Mouse (Mus musculus) kidney, postnatal 10 days (tissue): ENCODE measurements around the gene Susd2.

Experiments used
- DNase-seq: peaks from one replicate; pipeline ENCODE4 v3.0.0; 2021; ENCODE audit warnings: mixed read lengths

Gene Susd2

GRCm38 (mm10) chr10:75643741-75644343, at the start of gene Susd2:
Gene Susd2 (minus strand): TSS chr10:75644008.
- DNase-seq, result peak; percentile 86

DNA sequence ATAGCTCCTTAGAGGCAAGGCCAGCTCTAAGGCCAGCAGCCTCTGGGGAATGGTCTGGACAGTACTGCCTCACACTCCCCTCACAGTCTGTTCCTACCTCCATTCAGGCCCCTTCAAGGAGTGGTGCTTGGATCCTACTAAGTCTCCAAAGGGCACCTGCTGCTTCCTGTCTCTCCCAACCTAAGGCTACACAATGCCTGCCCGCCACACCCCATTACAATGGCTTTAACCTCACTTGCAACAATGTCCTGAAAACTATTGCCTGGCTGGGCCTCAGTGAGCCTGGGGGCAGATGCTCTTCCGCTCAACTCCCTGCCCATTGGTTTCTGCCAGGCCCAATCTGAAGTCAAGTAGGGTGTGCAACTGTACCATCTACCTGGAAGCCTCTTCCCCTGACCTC, 44.8 kb upstream of the Susd2 start:
- no peak for DNase-seq

GRCm38 (mm10) chr10:75686724-75687123, 42.9 kb upstream of the Susd2 start:
- no peak for DNase-seq

GRCm38 (mm10) chr10:75684035-75685004, 40.5 kb upstream of the Susd2 start:
- DNase-seq, result peak; percentile 33

- no peak for DNase-seq
Measured at GRCm38 (mm10) chr10:75680574-75681001, 36.8 kb upstream of the Susd2 start.

GRCm38 (mm10) chr10:75679204-75679603, 35.4 kb upstream of the Susd2 start:
- no peak for DNase-seq

DNA sequence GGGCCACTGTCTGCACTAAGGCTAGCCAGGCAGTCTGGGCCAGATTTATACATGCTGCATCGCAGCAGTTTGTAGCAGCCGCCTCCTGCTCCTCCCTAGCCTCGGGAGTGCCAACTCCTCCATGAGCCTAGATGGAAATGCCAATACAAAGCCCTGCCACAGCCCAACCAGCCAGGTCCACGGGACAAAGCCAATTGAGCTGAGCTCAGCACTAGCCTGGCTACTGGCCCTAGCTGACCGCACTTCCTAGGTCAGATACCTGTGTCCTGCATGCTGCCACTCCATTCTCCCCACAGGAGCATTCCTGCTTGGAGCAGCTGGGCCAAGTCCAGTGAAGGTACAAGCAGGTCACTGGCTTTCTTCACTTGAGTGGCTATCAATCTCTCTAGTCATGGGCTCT, 34.2 kb upstream of the Susd2 start:
- DNase-seq, result peak; percentile 51

- DNase-seq, result no peak
Measured at GRCm38 (mm10) chr10:75677571-75677970, 33.8 kb upstream of the Susd2 start.

- DNase-seq, result no peak
Measured at GRCm38 (mm10) chr10:75676819-75677565, 33.2 kb upstream of the Susd2 start.

DNA sequence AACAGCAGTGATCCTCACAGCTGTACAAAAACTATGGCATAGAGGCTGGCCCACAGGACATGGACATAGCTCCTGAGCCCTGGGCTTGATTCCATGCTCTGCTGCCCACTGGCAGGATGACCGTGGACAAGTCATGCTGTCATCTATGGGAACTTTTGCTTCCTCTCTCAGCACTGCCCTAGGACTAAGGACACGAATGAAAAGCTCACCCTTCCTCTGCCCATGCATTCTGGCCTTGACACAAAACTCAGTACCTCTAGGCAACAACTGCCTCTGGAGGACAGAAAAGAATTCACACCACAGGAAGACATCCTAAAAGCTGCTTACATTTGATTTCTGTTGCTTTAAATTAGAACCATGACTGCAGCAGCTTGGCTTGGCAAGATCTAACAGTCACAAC, 32.5 kb upstream of the Susd2 start:
- DNase-seq, result no peak

GRCm38 (mm10) chr10:75675594-75675993, 31.8 kb upstream of the Susd2 start:
- DNase-seq, result no peak

DNA sequence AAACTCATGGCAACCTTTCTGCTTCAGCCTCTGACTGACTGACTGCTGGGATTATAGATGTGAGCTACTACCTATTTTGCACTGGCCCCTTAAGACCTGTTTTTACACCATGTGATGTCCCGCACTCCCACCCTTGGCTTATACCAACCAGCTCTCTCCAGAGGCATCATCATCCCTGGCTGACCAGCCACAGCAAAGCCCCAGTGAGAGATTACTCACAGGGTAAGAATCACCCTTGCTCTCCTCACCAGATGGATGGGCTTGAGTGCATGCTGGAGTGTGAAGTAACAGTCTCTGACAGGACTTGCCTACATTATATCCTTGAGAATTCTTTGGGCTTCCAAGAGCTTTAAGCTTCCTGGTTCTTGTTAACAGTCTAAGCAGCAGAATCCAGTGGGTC, 26.1 kb upstream of the Susd2 start:
- no peak for DNase-seq

- DNase-seq, result peak; percentile 85
Measured at GRCm38 (mm10) chr10:75667911-75668270, 24.1 kb upstream of the Susd2 start.

GRCm38 (mm10) chr10:75667115-75667910, 23.5 kb upstream of the Susd2 start:
- peak; percentile 82 for DNase-seq

DNA sequence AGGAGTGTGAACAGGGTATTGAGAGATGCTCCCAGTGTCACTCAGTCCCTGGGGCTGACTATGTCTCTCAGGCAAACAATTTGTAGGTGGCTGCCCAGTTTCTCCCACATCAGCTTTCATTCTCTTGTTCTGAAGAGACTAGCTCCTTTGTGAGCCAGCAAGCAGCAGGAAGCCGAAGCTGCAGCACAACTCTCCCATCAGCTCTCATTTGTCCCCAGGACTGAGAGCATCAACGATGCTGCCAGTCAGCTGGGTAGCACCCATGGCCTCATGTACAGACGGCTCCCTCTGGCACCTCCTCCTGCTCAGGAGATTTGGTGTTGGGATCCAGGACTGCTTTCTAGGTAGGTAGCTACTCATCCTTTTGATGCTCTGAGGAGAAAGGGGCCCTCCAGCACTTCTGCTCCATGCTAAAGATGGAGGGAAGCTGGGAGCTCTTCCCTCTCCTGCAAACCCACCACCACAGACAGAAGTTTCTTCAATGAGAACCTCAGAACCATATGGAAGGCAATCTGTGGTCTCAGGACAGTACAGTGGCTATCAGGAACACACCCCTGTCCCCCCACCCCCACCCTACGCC, 22.7 kb upstream of the Susd2 start:
- no peak for DNase-seq

DNA sequence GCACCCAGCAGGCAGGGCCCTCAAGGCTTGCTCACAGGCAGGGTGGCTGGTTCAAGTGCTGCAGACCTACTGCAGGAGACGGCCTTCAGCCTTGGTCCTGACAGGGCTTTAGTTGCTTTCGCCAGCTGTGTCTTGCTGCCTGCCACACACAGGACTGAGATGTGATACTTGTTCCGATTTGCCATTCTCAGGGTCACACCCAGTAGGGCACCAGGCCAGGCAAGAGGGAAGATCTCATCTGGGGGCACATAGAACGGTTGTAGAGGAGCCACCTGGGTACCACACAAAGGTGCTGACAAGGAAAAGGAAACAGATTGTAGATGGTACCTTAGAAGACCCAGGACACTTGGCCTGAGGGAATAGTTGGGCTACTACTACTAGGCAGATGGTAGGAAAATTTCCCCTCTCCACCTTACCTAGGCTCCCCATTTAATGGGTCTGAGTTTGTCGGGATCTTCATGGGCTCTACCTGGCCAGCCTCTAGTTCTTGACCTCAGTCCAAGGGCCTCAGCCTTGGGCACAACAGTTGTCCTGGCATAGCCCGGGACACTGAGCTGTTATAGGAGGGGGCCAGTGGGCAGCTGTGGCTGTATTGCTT, 21.0 kb upstream of the Susd2 start:
- no peak for DNase-seq

DNA sequence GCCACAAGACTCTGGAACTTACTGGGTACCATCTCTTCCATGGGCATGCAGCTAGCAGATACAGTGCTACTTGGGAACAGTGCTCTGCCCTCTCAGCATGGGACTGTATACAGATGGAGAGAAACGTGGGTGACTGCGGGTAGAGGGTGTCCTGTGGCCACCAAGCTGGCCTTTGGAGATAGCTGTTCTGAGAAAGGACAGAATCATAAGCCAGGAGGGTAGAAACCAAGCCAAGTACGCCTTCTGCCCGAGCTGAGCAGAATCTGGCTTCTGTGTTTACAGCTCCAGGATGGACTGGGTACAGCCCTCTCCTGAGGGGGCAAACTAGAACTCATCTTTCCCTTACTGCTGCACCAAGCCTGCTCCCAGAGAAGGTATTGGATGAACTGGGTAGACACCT, 18.8 kb upstream of the Susd2 start:
- DNase-seq, result no peak

DNA sequence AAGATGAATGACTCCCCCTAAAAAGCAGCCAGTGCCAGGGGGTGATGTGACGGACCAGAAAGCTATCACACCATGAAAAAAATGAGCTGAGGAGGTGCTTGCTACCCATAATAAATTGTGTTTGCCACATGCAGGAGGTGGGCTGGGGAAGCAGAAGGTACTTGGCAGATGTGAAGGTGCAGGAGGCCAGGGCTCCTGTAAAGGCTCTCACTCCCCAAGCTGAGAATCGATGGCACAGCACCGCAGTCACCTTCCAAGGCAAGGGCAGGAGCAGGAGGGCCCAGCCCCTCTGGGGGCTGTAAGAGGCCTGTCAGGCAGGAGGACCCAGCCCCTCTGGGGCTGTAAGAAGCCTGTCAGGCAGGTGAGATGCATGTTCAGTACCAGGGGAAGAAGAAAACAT, 18.1 kb upstream of the Susd2 start:
- no peak for DNase-seq

DNA sequence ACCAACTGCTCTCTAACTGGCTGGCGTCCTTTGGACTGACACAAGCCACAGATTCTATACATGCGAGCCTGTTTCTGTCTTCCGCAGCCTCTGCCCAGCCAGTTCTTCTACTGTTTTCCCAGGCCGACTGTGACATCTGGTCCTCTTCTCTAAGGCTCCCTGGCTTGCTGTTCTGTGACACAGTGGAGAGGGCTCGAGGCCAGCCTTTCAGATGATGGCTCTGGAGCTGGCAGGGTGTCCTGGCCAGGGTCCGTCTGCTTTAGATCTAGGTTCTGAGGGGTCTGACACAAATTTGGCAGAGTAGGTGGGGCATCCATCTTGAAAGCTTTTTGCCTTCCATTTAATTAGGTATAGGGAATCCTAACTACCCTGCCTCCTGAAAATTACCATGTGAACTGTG, 17.6 kb upstream of the Susd2 start:
- no peak for DNase-seq

GRCm38 (mm10) chr10:75657772-75658171, 14.0 kb upstream of the Susd2 start:
- DNase-seq, result no peak

GRCm38 (mm10) chr10:75657165-75657564, 13.4 kb upstream of the Susd2 start:
- DNase-seq, result no peak

- DNase-seq, result no peak
Measured at GRCm38 (mm10) chr10:75654053-75654452, 10.2 kb upstream of the Susd2 start.
